Mouse (Mus musculus) lung, postnatal 0 days (tissue): ENCODE measurements around the gene Wdr24.

Source experiments
- CTCF ChIP-seq: IDR thresholded peaks from 2 replicates; pipeline ENCODE4 v1.5.1; 2016; ENCODE audit warnings: antibody characterized with exemption, mild to moderate bottlenecking
- EP300 ChIP-seq: IDR thresholded peaks from 2 replicates; pipeline ENCODE4 v1.6.1; 2016; ENCODE audit warnings: antibody characterized with exemption, mild to moderate bottlenecking, control low read depth

GRCm38 (mm10) chr17:25874148-25874720 lies 50.8 kb downstream of the Wdr24 start:
- TF ChIP-seq CTCF (no peak), EP300 (no peak)
